Mouse (Mus musculus) neural tube, embryonic 11.5 days (tissue): Measurements from ENCODE around the gene Evpl. TPM values are rescaled to one million over a fixed set of nuclear protein-coding genes. Genes with fewer than 3 reads are reported as not detected.

Source experiments
- ATAC-seq: fragments of 200-750 bp; cut with Nextera tagmentation; 2 replicates; pipeline ENCODE4 v1.8.0; 2017; ENCODE audit warnings: moderate number of reproducible peaks, mild to moderate bottlenecking, moderate TSS enrichment, moderate library complexity; ENCODE audit not compliant: insufficient read depth, low FRiP score, low TSS enrichment
- DNase-seq: peaks from one replicate; pipeline ENCODE4 v3.0.0-alpha.2; 2015; ENCODE audit warnings: low spot score
- H3K27ac ChIP-seq: fragments of 300-500 bp; sonication (generic); 2 replicates; pipeline ENCODE4 v1.5.1; 2014; ENCODE audit warnings: low read depth, mild to moderate bottlenecking, low read length
- H3K27me3 ChIP-seq: fragments of 300-500 bp; sonication (generic); 2 replicates; pipeline ENCODE4 v1.6.1; 2014; ENCODE audit warnings: mild to moderate bottlenecking, low read length, mixed read lengths; ENCODE audit not compliant: control insufficient read depth, insufficient read depth
- H3K36me3 ChIP-seq: fragments of 300-500 bp; sonication (generic); 2 replicates; pipeline ENCODE4 v1.6.1; 2014; ENCODE audit warnings: mild to moderate bottlenecking, low read length, moderate library complexity, mixed read lengths; ENCODE audit not compliant: control insufficient read depth, insufficient read depth
- H3K4me1 ChIP-seq: fragments of 300-500 bp; sonication (generic); 2 replicates; pipeline ENCODE4 v1.6.1; 2014; ENCODE audit warnings: low read length, mixed read lengths; ENCODE audit not compliant: control insufficient read depth, insufficient read depth
- H3K4me2 ChIP-seq: fragments of 300-500 bp; sonication (generic); 2 replicates; pipeline ENCODE4 v1.6.1; 2014; ENCODE audit warnings: low read depth, mild to moderate bottlenecking, moderate library complexity
- H3K4me3 ChIP-seq: fragments of 300-500 bp; sonication (generic); 2 replicates; pipeline ENCODE4 v1.5.1; 2014; ENCODE audit warnings: low read depth, low read length
- H3K9ac ChIP-seq: fragments of 300-500 bp; sonication (generic); 2 replicates; pipeline ENCODE4 v1.6.1; 2014; ENCODE audit warnings: mild to moderate bottlenecking, low read length
- H3K9me3 ChIP-seq: fragments of 300-500 bp; sonication (generic); 2 replicates; pipeline ENCODE4 v1.6.1; 2016; ENCODE audit warnings: low read length; ENCODE audit not compliant: control insufficient read depth
- WGBS: fragments of 180-500 bp; shearing (Covaris S2); extraction: QIAGEN DNeasy Blood & Tissue Kit; methylation state at CpG from one replicate; pipeline ENCODE4 v1.1.7; 2014; 5-methylcytosine and 5-hydroxymethylcytosine counted together
- polyA plus RNA-seq: library from polyadenylated mRNA; unstranded; fragments of >200 nt; fragmentation: Nextera tagmentation; extraction: Ambion mirVana; gene quantifications from 2 replicates; pipeline ENCODE4 v1.2.1, GENCODE M21; 2014

Gene Evpl
- polyA plus RNA-seq, 1 experiment from 2014 or later = 0.90 TPM

DNA sequence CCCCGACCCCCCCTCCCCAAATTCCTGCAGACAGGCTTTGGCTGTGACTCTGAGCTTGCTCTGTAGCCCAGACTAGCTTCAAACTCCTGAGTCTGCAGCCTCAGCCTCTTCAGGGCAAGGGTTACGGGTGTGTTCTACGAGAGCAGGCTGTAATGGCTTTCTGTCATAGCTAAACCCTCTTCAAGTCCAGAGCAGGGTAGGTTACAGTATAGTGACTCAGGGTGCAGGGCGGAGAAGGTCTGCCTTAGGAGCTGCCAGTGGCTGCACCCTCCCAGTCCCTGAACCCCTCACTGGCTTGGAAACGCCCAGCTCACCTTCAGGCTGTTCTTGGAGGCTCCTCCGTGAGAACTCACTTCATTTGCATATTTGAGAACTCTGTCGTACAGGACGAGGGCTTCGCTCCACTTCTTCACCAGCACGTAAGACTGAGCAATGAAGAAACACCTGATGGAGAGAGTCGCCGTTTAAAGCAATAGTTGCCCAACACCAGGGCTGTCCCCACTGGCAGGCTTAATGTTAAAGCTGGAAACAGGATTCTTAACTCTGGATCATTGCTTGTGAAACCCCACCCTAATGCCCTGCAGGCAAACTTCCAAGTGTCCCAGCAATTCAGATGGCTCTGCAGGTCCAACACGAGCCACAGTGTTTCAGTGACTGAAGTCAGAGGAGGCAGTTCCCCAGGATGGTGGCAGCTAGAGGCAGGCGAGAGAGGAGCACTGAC lies 9.8 kb upstream of the Evpl start:
- peaks cover 33% of the 10 kb centered on the region for H3K36me3 ChIP-seq
- DNase-seq = no peak
- H3K4me2 ChIP-seq = no peak overlapping the region
- no peaks in the 10 kb centered on the region for H3K9me3 ChIP-seq
- ATAC-seq = no peak
- no peak overlapping the region for H3K4me3 ChIP-seq
- H3K4me1 ChIP-seq = no peaks in the 10 kb centered on the region
- H3K9ac ChIP-seq = no peak overlapping the region
- 79% methylated on average over 14 of the region's 14 CpGs for WGBS
- H3K27ac ChIP-seq = no peak overlapping the region
- no peaks in the 10 kb centered on the region for H3K27me3 ChIP-seq

DNA sequence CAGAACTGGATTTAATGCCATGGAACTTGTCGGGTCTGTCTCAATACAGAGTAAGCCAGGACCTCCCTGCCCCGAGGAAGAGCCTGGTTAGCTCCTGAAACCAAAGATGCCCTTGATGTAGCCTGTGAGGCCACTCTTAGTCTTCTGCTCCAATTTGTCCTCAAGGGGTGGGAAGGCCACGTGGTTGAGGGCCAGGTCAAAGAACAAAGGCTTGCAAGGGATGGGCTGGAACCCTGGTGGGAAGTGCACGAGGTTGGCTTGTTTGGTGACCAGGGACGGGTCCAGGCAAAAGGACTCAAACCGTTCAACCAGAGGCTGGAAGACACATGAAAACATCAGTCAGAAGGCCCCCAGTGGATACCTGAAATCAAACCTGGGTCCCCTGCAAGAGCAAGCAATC lies 7.7 kb upstream of the Evpl start:
- Histone ChIP-seq H3K9ac (no peak overlapping the region), H3K27me3 (no peaks in the 10 kb centered on the region), H3K36me3 (peaks cover 27% of the 10 kb centered on the region), H3K4me2 (no peak overlapping the region), H3K4me1 (peaks cover 10% of the 10 kb centered on the region), H3K27ac (no peak overlapping the region), H3K9me3 (no peaks in the 10 kb centered on the region), H3K4me3 (no peak overlapping the region)
- no peak for DNase-seq
- ATAC-seq = no peak
- WGBS = 72% methylated on average over 6 of the region's 6 CpGs

DNA sequence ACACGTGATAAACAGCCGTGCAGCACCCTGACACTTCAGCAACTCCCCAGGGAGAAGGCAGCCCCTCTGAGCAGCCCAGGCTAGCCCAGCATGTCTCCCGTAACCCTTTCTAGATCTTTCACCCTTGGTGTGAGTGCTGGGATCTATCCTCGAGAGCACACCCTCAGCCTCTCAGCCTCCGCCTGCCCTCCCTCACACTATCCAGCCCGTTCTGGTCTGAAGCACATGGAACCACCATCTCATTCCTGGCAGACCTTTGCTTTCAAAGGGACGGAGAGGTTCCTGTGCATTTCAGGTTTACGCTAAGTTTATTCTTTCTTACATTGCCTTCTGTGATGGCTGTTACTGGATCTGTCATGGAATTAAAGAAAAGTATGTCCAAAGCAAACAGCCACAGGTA lies 6.7 kb upstream of the Evpl start:
- WGBS = 85% methylated on average over 8 of the region's 8 CpGs
- Histone ChIP-seq H3K4me3 (no peak overlapping the region), H3K9ac (no peak overlapping the region), H3K4me2 (no peak overlapping the region), H3K36me3 (peaks cover 19% of the 10 kb centered on the region), H3K27me3 (no peaks in the 10 kb centered on the region), H3K9me3 (no peaks in the 10 kb centered on the region), H3K27ac (no peak overlapping the region), H3K4me1 (peaks cover 10% of the 10 kb centered on the region)
- no peak for DNase-seq
- no peak for ATAC-seq

DNA sequence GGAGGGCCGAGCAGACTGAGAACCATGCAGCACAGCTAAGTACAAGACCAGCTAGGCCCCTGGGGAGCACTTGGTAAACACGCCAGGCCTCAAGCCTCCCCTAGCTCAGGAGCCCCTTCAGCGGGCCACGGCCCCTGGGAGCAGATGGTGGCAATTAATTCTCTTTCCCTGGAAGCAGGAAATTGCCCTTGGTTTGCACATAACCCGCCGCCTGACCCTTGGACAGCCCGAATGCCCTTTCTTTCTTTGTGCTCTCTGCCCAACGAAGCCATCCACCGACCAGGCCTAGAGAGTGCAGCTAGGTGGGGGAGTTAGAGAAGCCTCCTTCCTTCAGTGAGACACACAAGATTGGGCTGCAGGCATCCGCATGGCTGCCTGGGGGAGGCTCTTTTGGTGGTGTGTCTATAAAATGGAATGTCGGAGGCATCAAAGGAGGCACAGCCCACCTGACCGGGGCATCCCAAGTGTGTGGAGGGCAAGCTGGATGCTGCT lies 3.9 kb upstream of the Evpl start:
- H3K9ac ChIP-seq = peak overlapping the region; percentile 41
- H3K27me3 ChIP-seq = peaks cover 14% of the 10 kb centered on the region
- DNase-seq (peak; percentile 55), ATAC-seq (no peak)
- WGBS = 13% methylated on average over 12 of the region's 12 CpGs
- no peaks in the 10 kb centered on the region for H3K9me3 ChIP-seq
- H3K4me2 ChIP-seq = no peak overlapping the region
- H3K4me3 ChIP-seq = no peak overlapping the region
- peaks cover 12% of the 10 kb centered on the region for H3K4me1 ChIP-seq
- peak overlapping the region; percentile 68 for H3K27ac ChIP-seq
- H3K36me3 ChIP-seq = peaks cover 2% of the 10 kb centered on the region

DNA sequence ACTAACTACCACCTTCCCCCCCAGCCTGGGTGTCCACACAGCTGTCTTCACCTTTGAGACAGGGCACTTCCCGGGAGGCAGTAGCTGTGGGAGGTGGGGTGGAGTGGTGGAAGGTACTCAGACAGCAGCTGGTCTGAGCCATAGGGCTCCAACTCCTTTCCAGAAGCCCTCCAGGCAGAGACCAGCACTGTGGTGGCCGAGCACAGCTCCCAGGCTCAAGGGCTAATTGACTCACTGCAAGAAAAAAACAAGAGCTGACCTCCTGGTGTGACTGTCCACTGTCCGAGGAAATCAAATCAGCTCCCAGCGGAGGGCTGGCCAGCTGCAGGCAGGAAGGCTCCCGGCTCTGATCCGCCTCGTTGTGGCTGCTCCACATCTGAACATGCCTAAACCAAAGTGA lies 1.9 kb upstream of the Evpl start:
- peaks cover 12% of the 10 kb centered on the region for H3K4me1 ChIP-seq
- no peak overlapping the region for H3K4me3 ChIP-seq
- peak overlapping the region; percentile 40; the same call in 1 of the 2 replicates for H3K27ac ChIP-seq
- no peak for DNase-seq
- peaks cover 14% of the 10 kb centered on the region for H3K27me3 ChIP-seq
- H3K9ac ChIP-seq = no peak overlapping the region
- no peak for ATAC-seq
- WGBS = 9% methylated on average over 7 of the region's 7 CpGs
- H3K9me3 ChIP-seq = no peaks in the 10 kb centered on the region
- peaks cover 2% of the 10 kb centered on the region; the same call in 1 of the 2 replicates for H3K36me3 ChIP-seq
- no peak overlapping the region for H3K4me2 ChIP-seq

DNA sequence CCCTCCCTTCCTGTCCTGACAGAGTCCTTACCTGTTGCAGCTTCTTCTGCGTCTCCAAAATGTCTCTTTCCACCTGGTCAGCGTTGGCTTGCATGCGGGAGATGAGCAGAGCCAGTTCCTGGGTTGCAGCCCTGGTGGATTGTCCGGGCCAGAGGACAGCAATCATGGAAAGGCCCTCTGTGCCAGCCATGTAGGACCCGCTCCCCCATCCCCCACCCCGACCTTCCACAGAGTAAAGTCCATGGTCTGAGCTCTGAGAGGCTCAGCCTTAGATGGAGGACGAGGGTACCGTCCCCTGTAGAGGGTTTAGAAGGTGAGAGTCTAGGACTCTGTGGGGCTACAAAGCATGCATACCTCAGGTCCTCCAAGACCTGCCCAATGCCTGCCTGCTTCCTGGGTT lies 3.0 kb downstream of the Evpl start:
- ATAC-seq (no peak), DNase-seq (no peak)
- H3K4me3 ChIP-seq = no peak overlapping the region
- H3K27ac ChIP-seq = no peak overlapping the region
- peaks cover 14% of the 10 kb centered on the region for H3K27me3 ChIP-seq
- 85% methylated on average over 8 of the region's 8 CpGs for WGBS
- H3K4me1 ChIP-seq = peaks cover 3% of the 10 kb centered on the region; the same call in 1 of the 2 replicates
- no peak overlapping the region for H3K9ac ChIP-seq
- H3K4me2 ChIP-seq = no peak overlapping the region
- H3K36me3 ChIP-seq = no peaks in the 10 kb centered on the region
- no peaks in the 10 kb centered on the region for H3K9me3 ChIP-seq

DNA sequence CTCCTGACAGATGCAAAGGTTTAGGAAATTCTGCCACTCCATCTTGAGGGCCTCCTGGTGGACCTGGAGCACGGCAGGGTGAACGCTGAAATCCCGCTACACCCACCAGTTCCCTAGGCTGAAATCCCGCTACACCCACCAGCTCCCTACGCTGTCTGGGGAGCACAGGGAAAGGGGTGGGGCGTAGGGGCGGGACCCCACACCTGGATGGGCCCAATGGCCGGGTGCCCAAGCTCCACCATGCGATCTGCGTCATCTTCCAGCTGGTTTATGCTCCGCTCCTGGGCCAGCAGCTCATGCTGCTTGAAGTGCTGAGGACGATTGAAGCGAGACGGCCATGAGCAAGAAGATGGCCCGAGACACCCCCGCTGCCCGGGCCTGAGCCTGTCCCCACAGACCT lies 5.5 kb downstream of the Evpl start:
- H3K27ac ChIP-seq = no peak overlapping the region
- no peak for ATAC-seq
- no peaks in the 10 kb centered on the region for H3K4me1 ChIP-seq
- H3K4me3 ChIP-seq = no peak overlapping the region
- no peaks in the 10 kb centered on the region for H3K36me3 ChIP-seq
- no peak for DNase-seq
- H3K9me3 ChIP-seq = no peaks in the 10 kb centered on the region
- no peak overlapping the region for H3K4me2 ChIP-seq
- H3K27me3 ChIP-seq = peaks cover 6% of the 10 kb centered on the region
- 28% methylated on average over 17 of the region's 17 CpGs for WGBS
- H3K9ac ChIP-seq = no peak overlapping the region

DNA sequence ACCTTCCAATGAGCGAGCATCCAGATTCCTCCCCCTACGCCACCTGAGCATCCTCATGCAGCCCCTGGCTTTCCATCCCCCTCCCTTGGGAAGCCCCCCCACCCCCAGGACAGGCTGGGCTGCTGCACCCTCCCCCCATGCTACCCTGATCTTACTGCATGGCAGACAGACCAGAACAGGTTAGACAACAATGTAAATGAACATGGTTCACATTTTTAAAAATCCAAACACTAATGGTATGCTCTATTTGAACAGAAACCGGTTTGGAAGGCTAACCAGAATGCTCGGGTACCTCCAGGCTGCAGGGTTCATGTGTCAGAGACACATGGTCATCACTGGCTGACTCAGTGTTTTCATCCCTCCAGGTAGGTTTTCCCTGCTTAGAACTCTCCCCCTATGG lies 9.2 kb downstream of the Evpl start:
- Histone ChIP-seq H3K4me2 (no peak overlapping the region), H3K4me3 (no peak overlapping the region), H3K9ac (no peak overlapping the region), H3K27me3 (peaks cover 6% of the 10 kb centered on the region), H3K4me1 (no peaks in the 10 kb centered on the region), H3K36me3 (no peaks in the 10 kb centered on the region), H3K27ac (no peak overlapping the region), H3K9me3 (no peaks in the 10 kb centered on the region)
- DNase-seq = no peak
- WGBS = 80% methylated on average over 4 of the region's 4 CpGs
- no peak for ATAC-seq

DNA sequence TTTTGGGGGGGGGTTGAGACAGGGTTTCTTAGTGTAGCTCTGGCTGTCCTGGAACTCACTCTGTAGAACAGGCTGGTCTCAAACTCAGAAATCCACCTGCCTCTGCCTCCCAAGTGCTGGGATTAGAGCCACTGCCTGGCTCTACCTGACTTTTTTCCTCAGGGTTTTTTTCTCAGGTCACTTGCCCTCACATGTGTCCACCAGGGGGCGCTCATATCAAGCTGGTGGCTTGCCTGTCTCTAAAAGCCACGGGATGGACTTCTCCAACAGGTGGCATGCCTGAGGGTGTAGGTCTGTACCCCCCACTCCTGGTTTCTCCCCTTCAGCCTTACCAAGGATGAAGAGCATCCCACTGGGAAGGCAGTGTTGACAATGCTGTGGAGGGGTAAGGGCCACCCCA lies 11.5 kb downstream of the Evpl start:
- peak; percentile 78 for DNase-seq
- Histone ChIP-seq H3K27me3 (peaks cover 29% of the 10 kb centered on the region), H3K4me3 (no peak overlapping the region), H3K9ac (no peak overlapping the region), H3K4me2 (no peak overlapping the region), H3K36me3 (no peaks in the 10 kb centered on the region), H3K9me3 (peaks cover 3% of the 10 kb centered on the region; the same call in 1 of the 2 replicates), H3K27ac (no peak overlapping the region), H3K4me1 (0 out of 2 replicates have a peak, but pooled peaks cover 2% of the 10 kb centered on the region)
- 0% methylated on average over 2 of the region's 2 CpGs for WGBS
- no peak for ATAC-seq
